Mouse (Mus musculus) cerebellum, postnatal 4 days (tissue): Measurements from ENCODE around the gene Aspn.
A peak's percentile ranks its signal among the peaks of the same experiment; 100 is the strongest.

ENCODE experiments used
- DNase-seq, 2 experiments: peaks; one replicate each; pipeline ENCODE4 v3.0.0; 2022; ENCODE audit warnings: low spot score in 2 of 2, mixed read lengths in 1 of 2

Gene Aspn

GRCm38 (mm10) chr13:49544279-49544678 is at the start of gene Aspn:
Aspn (plus strand) TSS chr13:49544443.
- no peak for DNase-seq

GRCm38 (mm10) chr13:49504510-49504909 is 39.7 kb upstream of the Aspn start, which contains the start of gene Ecm2:
Ecm2 (plus strand) TSS chr13:49504810.
- no peak for DNase-seq

GRCm38 (mm10) chr13:49505776-49506175 is 38.5 kb upstream of the Aspn start:
- no peak for DNase-seq

GRCm38 (mm10) chr13:49507176-49507575 is 37.1 kb upstream of the Aspn start:
- no peak for DNase-seq

GRCm38 (mm10) chr13:49518761-49519160 is 25.5 kb upstream of the Aspn start:
- DNase-seq = no peak

GRCm38 (mm10) chr13:49526235-49526634 is 18.0 kb upstream of the Aspn start:
- DNase-seq = no peak

- DNase-seq = no peak
These were observed 13.6 kb upstream of the Aspn start for GRCm38 (mm10) chr13:49530636-49531035.

- DNase-seq = no peak
These were observed 7.3 kb upstream of the Aspn start for GRCm38 (mm10) chr13:49536946-49537345.

- DNase-seq = no peak
These were observed 5.5 kb upstream of the Aspn start for GRCm38 (mm10) chr13:49538693-49539092.

- DNase-seq = no peak
These were observed 1.4 kb downstream of the Aspn start for GRCm38 (mm10) chr13:49545646-49546045.

- DNase-seq = no peak
These were observed 2.3 kb downstream of the Aspn start for GRCm38 (mm10) chr13:49546517-49546916.

- DNase-seq = no peak
These were observed 3.4 kb downstream of the Aspn start for GRCm38 (mm10) chr13:49547563-49548150.

- DNase-seq = no peak
These were observed 5.4 kb downstream of the Aspn start for GRCm38 (mm10) chr13:49549616-49550015.

GRCm38 (mm10) chr13:49554519-49554918 is 10.3 kb downstream of the Aspn start:
- no peak for DNase-seq

GRCm38 (mm10) chr13:49556203-49556602 is 12.0 kb downstream of the Aspn start:
- DNase-seq = no peak

- DNase-seq = no peak
These were observed 12.7 kb downstream of the Aspn start for GRCm38 (mm10) chr13:49556924-49557323.

GRCm38 (mm10) chr13:49559185-49559584 is 14.9 kb downstream of the Aspn start:
- peak in 1 of 2 experiments; percentile 17 for DNase-seq

- no peak for DNase-seq
These were observed 16.6 kb downstream of the Aspn start for GRCm38 (mm10) chr13:49560886-49561285.

- DNase-seq = no peak
These were observed 20.1 kb downstream of the Aspn start for GRCm38 (mm10) chr13:49564347-49564746.

GRCm38 (mm10) chr13:49570371-49570770 is 26.1 kb downstream of the Aspn start:
- DNase-seq = no peak

- DNase-seq = no peak
These were observed 27.2 kb downstream of the Aspn start for GRCm38 (mm10) chr13:49571418-49571817.

GRCm38 (mm10) chr13:49581541-49582530 is 37.6 kb downstream of the Aspn start, which contains the start of gene Omd:
Omd (plus strand) TSS chr13:49582462.
- DNase-seq = no peak

- DNase-seq = no peak
These were observed 39.6 kb downstream of the Aspn start for GRCm38 (mm10) chr13:49583859-49584258.
